Mouse (Mus musculus) embryonic facial prominence, embryonic 10.5 days (tissue): ENCODE results near the gene Fam76a. TPM values are rescaled to one million over a fixed set of nuclear protein-coding genes. Genes with fewer than 3 reads are reported as not detected.

Experiments
- DNase-seq: peaks from one replicate; pipeline ENCODE4 v3.0.0-alpha.2; 2017; ENCODE audit warnings: low spot score
- H3K27ac ChIP-seq: fragments of 300-500 bp; sonication (generic); replicated peaks from 2 replicates; pipeline ENCODE4 v1.5.1; 2016; ENCODE audit warnings: mild to moderate bottlenecking
- H3K27me3 ChIP-seq: fragments of 300-500 bp; sonication (generic); replicated peaks from 2 replicates; pipeline ENCODE4 v1.6.1; 2016; ENCODE audit warnings: low read depth, mild to moderate bottlenecking; ENCODE audit not compliant: poor library complexity, severe bottlenecking
- H3K36me3 ChIP-seq: fragments of 300-500 bp; sonication (generic); replicated peaks from 2 replicates; pipeline ENCODE4 v1.6.1; 2016; ENCODE audit warnings: mild to moderate bottlenecking, moderate library complexity
- H3K4me1 ChIP-seq: fragments of 300-500 bp; sonication (generic); 2 replicates; pipeline ENCODE4 v1.6.1; 2016
- H3K4me3 ChIP-seq: fragments of 300-500 bp; sonication (generic); 2 replicates; pipeline ENCODE4 v1.5.1; 2016; ENCODE audit warnings: mild to moderate bottlenecking, moderate library complexity
- H3K9me3 ChIP-seq: fragments of 300-500 bp; sonication (generic); 2 replicates; pipeline ENCODE4 v1.6.1; 2016; ENCODE audit warnings: mild to moderate bottlenecking
- WGBS: fragments of 180-500 bp; shearing (Covaris S2); methylation state at CpG from one replicate; pipeline ENCODE4 v1.1.7; 2016; 5-methylcytosine and 5-hydroxymethylcytosine counted together
- polyA plus RNA-seq: library from polyadenylated mRNA; unstranded; fragments of >200 nt; fragmentation: Nextera tagmentation; extraction: Ambion mirVana; gene quantifications from 2 replicates; pipeline ENCODE4 v1.2.1, GENCODE M21; 2016

The Fam76a gene
- 31.0 and 32.1 TPM in 2 replicates for polyA plus RNA-seq

GRCm38 (mm10) chr4:132922558-132923008 is at the start of gene Fam76a:
Gene Fam76a, minus strand, starts transcription at chr4:132922558.
- peak; percentile 100 for DNase-seq
- Histone ChIP-seq H3K9me3 (no peaks in the 10 kb centered on the region), H3K36me3 (peaks cover 24% of the 10 kb centered on the region), H3K27ac (peak within 1 kb of the TSS; percentile 85), H3K4me3 (peak within 1 kb of the TSS; percentile 83), H3K27me3 (no peaks in the 10 kb centered on the region), H3K4me1 (peaks cover 27% of the 10 kb centered on the region)
- WGBS, result under 1% methylated on average over 53 of the region's 53 CpGs

DNA sequence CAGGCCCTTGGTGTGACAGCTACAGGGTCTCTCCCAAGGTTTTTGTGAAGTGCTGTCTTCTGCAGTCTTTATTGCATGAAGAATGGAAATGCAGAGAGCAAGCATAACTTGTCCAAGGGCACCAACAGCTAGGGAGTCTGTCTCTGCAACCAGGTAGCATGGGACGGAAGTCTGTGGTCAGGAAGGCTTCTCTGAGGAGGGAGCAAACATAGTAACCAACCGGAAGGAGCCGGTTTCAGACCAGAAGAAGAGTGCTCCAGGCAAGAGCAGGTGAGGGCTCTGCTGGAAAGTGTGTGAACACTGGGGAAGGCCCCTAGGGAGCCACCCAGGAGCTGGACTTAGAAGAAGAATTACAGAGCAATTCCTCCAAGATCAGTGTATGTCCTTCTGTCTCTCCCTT is 49.7 kb upstream of the Fam76a start:
- Histone ChIP-seq H3K4me1 (peaks cover 43% of the 10 kb centered on the region), H3K4me3 (no peak overlapping the region), H3K9me3 (no peaks in the 10 kb centered on the region), H3K27ac (no peak overlapping the region), H3K36me3 (no peaks in the 10 kb centered on the region), H3K27me3 (peaks cover 58% of the 10 kb centered on the region)
- no peak for DNase-seq
- 72% methylated on average over 3 of the region's 3 CpGs for WGBS

- no peak for DNase-seq
- H3K4me1 ChIP-seq, result peaks cover 38% of the 10 kb centered on the region
- H3K9me3 ChIP-seq, result no peaks in the 10 kb centered on the region
- H3K4me3 ChIP-seq, result no peak overlapping the region
- 75% methylated on average over 6 of the region's 6 CpGs for WGBS
- H3K27me3 ChIP-seq, result peaks cover 53% of the 10 kb centered on the region
- no peak overlapping the region for H3K27ac ChIP-seq
- no peaks in the 10 kb centered on the region for H3K36me3 ChIP-seq
Observed at GRCm38 (mm10) chr4:132971601-132972000, 49.2 kb upstream of the Fam76a start.

DNA sequence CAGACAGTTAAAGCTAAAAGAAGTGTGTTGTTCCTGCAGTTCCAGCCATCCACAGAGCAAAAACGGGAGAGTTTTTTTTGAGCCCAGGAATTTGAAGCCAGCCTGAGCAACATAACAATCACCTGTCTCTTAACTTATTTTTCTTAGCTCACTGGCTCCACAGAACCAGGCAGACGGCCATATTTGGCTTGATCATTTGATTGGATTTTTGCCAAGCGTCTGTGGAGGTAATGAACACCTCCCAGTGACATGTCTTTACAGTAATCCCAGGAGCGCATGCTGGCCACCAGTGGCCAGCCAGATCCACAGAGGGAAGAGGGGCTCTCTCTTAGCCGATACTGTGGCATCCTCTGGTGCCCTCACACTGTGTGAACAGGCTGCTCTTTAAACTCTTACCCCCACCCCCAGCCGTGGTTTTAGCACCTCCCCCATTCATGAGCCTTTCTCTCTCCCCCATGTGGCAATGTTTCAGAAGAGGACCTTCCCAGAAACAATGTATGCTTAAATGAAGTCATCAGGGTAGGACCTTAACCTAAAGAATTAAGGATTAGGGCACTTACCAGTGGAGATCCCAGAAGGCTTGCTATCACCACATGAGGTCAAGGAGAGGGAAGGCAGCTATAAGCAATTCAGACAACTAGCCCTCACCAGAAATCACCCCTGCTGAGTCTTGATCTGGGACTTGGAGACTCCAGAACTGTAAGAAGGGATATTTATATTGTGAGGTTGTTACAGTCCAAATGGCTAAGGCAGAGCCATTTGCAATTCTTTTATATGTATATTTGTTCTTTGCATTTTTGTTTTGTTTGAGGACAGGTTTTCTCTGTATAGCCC is 46.0 kb upstream of the Fam76a start:
- Histone ChIP-seq H3K36me3 (no peaks in the 10 kb centered on the region), H3K9me3 (no peaks in the 10 kb centered on the region), H3K27ac (no peak overlapping the region), H3K4me3 (no peak overlapping the region), H3K4me1 (peaks cover 24% of the 10 kb centered on the region), H3K27me3 (peaks cover 21% of the 10 kb centered on the region)
- 52% methylated on average over 6 of the region's 6 CpGs for WGBS
- DNase-seq, result no peak

GRCm38 (mm10) chr4:132964473-132964872 is 42.1 kb upstream of the Fam76a start:
- H3K27me3 ChIP-seq, result no peaks in the 10 kb centered on the region
- H3K4me1 ChIP-seq, result peaks cover 48% of the 10 kb centered on the region
- no peaks in the 10 kb centered on the region for H3K9me3 ChIP-seq
- WGBS, result 26% methylated on average over 5 of the region's 5 CpGs
- H3K4me3 ChIP-seq, result no peak overlapping the region
- DNase-seq, result no peak
- H3K36me3 ChIP-seq, result no peaks in the 10 kb centered on the region
- H3K27ac ChIP-seq, result peak overlapping the region; percentile 81

- no peaks in the 10 kb centered on the region for H3K27me3 ChIP-seq
- no peak for DNase-seq
- WGBS, result 35% methylated on average over 3 of the region's 3 CpGs
- H3K4me3 ChIP-seq, result no peak overlapping the region
- H3K9me3 ChIP-seq, result no peaks in the 10 kb centered on the region
- no peaks in the 10 kb centered on the region for H3K36me3 ChIP-seq
- peak overlapping the region; percentile 81 for H3K27ac ChIP-seq
- peaks cover 52% of the 10 kb centered on the region for H3K4me1 ChIP-seq
Observed at GRCm38 (mm10) chr4:132964064-132964463, 41.7 kb upstream of the Fam76a start.

DNA sequence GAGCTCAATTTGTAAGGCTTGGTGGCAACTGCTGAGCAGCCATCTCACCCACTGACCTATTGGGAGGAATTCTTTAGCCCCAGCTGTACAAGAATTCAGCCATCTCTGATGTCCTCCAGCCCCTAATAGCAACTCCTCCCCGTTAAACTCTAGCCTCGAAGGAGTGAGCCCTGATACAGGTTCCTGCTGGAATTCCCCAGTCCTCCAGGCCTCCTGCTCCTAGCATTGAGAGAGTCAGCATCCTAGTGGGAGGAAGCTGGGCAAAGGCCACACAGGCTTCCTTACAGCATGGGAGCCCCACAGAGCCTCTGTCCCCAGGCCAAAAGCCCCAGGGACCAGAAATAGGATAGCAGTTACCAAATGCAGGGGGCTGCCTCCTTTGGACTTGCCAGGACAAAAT is 41.1 kb upstream of the Fam76a start:
- DNase-seq, result no peak
- Histone ChIP-seq H3K27ac (peak overlapping the region; percentile 81), H3K36me3 (no peaks in the 10 kb centered on the region), H3K27me3 (no peaks in the 10 kb centered on the region), H3K4me1 (peaks cover 56% of the 10 kb centered on the region), H3K9me3 (no peaks in the 10 kb centered on the region), H3K4me3 (no peak overlapping the region)
- 33% methylated on average over 2 of the region's 2 CpGs for WGBS

GRCm38 (mm10) chr4:132962628-132963027 is 40.3 kb upstream of the Fam76a start:
- WGBS, result 90% methylated on average over 4 of the region's 4 CpGs
- no peak overlapping the region for H3K4me3 ChIP-seq
- H3K9me3 ChIP-seq, result no peaks in the 10 kb centered on the region
- peaks cover 53% of the 10 kb centered on the region for H3K4me1 ChIP-seq
- DNase-seq, result no peak
- no peak overlapping the region for H3K27ac ChIP-seq
- no peaks in the 10 kb centered on the region for H3K36me3 ChIP-seq
- H3K27me3 ChIP-seq, result no peaks in the 10 kb centered on the region

DNA sequence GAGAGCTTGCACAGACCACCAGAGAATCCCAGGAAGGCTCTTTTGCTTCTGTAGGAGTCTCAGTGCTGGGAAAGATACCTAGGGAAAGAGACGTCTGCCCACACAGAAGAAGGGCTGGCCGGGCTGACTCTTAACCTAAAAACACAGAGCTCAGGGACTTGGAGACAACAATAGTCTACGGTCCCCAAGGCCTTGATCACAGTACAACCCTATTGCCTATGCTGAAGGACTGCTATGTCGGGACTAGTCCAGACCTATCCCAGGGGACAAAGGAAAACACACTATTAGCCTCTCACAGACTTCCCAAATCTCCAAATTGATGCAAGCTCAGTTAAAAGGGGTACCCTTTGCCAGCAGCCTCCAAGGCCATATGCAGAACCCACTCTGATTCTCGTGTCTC is 39.5 kb upstream of the Fam76a start:
- WGBS, result 84% methylated on average over 5 of the region's 5 CpGs
- H3K27me3 ChIP-seq, result no peaks in the 10 kb centered on the region
- DNase-seq, result no peak
- H3K4me3 ChIP-seq, result no peak overlapping the region
- H3K27ac ChIP-seq, result no peak overlapping the region
- H3K36me3 ChIP-seq, result no peaks in the 10 kb centered on the region
- peaks cover 54% of the 10 kb centered on the region for H3K4me1 ChIP-seq
- H3K9me3 ChIP-seq, result no peaks in the 10 kb centered on the region

- Histone ChIP-seq H3K4me3 (no peak overlapping the region), H3K36me3 (no peaks in the 10 kb centered on the region), H3K9me3 (no peaks in the 10 kb centered on the region), H3K4me1 (peaks cover 62% of the 10 kb centered on the region), H3K27me3 (no peaks in the 10 kb centered on the region), H3K27ac (peak overlapping the region; percentile 87)
- WGBS, result 69% methylated on average over 13 of the region's 13 CpGs
- no peak for DNase-seq
Observed at GRCm38 (mm10) chr4:132960864-132961639, 38.7 kb upstream of the Fam76a start.

- WGBS, result 58% methylated on average over 5 of the region's 5 CpGs
- peak overlapping the region; percentile 87 for H3K27ac ChIP-seq
- H3K4me1 ChIP-seq, result peaks cover 70% of the 10 kb centered on the region
- no peaks in the 10 kb centered on the region for H3K9me3 ChIP-seq
- no peak for DNase-seq
- H3K36me3 ChIP-seq, result no peaks in the 10 kb centered on the region
- H3K4me3 ChIP-seq, result no peak overlapping the region
- no peaks in the 10 kb centered on the region for H3K27me3 ChIP-seq
Observed at GRCm38 (mm10) chr4:132960313-132960712, 38.0 kb upstream of the Fam76a start.

DNA sequence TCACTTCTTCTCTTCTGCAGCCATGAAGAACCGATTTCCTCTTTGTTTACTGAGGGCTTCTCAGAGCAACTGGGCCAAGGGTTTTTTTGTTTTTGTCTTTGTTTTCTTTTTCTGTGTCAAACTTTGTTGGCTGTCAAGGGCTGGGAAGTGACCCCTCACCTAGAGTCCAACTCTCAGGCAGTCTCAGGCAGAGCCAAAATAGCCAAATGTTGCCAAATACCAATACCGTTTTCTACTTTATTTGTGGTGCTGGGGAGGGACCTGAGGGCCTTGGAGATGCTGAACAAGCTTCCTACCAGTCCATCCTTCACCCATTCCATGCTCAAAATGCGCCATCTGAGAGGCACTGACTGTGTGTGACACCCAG is 37.3 kb upstream of the Fam76a start:
- 40% methylated on average over 3 of the region's 3 CpGs for WGBS
- no peak for DNase-seq
- Histone ChIP-seq H3K27me3 (no peaks in the 10 kb centered on the region), H3K36me3 (no peaks in the 10 kb centered on the region), H3K4me1 (peaks cover 73% of the 10 kb centered on the region), H3K4me3 (no peak overlapping the region), H3K27ac (peak overlapping the region; percentile 87), H3K9me3 (no peaks in the 10 kb centered on the region)
